Mouse (Mus musculus): ENCODE measurements around the gene Lrrc56. TPM values are rescaled to one million over a fixed set of nuclear protein-coding genes. Genes with fewer than 3 reads are reported as not detected.

The Lrrc56 gene
- polyA plus RNA-seq, 1 experiment from 2014 or later = 5.4 TPM

DNA sequence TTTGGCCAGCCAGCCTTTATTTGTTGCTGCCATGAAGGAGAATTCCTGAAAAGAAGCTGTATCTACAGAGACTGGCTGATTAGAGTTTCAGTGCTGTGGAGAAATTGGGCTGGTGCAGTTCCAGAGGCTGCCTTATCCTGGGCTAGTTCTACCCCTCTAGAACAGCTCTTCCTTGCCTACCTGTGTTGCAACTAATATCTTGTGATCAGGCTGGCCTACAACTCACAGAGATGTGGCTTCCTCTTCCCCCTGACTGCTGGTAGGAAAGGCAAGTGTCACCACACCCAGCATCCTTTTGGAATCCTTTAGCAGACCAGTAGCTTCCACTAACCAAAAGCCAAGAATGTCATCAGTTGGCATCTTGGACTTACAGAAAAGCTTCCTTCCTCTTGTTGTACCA, 24.1 kb upstream of the Lrrc56 start:
- no peaks in the 10 kb centered on the region for H3K27me3 ChIP-seq (replicated peaks)
- no peak overlapping the region for H3K4me3 ChIP-seq (replicated peaks)
- no peaks in the 10 kb centered on the region for H3K9me3 ChIP-seq
- H3K27ac ChIP-seq = 0 out of 2 replicates have a peak overlapping the region, but pooled peaks have one; percentile 92
- peaks cover 36% of the 10 kb centered on the region for H3K4me1 ChIP-seq
- H3K9ac ChIP-seq = no peak overlapping the region
- peaks cover 3% of the 10 kb centered on the region; the same call in 1 of the 2 replicates for H3K36me3 ChIP-seq
- no peak overlapping the region for H3K4me2 ChIP-seq
- ATAC-seq (ENCODE audit: insufficient read depth, low FRiP score, low read depth) = no peak

DNA sequence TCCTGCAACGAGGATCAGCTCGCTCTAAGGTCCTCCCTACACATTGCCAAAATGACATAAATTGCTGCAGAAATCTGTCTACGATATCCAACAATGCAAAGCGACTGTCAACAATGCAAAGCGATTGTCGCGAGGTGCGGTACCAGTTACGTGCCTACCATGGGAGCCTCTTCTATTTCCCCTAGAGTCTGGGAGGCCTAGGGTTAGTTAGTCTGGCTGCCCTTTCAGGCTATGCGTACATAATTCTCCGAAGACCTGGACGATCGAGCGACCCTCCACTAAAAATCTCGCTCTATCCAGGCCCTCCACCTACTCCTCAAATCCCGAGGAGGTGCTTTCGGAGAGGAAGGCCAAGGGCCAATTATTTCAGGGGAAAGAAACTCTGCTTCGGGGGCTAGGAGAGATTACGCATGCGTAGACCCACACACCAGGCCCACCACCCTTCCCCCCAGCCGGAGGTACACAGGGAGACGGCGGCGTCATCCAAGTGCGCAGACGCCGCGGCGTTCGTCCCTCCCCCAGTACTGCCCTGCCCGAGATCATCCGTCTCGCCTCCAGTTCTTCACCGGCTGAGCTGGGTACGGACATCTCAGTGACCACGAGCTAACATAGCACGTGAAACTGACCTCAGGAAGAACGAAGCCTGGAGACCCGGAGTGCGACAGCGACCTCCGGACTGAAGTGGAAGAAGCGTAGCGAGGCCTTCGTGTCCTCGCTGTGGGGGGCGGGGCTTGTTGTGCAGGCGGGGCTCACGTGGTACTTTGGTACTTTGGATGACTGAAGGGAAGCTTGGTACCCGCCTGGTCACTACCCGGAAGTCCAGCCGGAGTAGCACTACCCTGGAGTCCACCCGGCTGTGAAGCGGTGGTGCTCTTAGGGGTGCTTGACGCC, 21.6 kb upstream of the Lrrc56 start, which contains the start of gene Rnh1:
TSS of gene Rnh1 (minus strand) at position 742 of the 891 bp plus-strand sequence.
- H3K36me3 ChIP-seq = no peaks in the 10 kb centered on the region
- no peaks in the 10 kb centered on the region for H3K27me3 ChIP-seq (replicated peaks)
- peak; percentile 91 for ATAC-seq (ENCODE audit: insufficient read depth, low FRiP score, low read depth)
- H3K4me3 ChIP-seq (replicated peaks) = peak within 1 kb of the TSS; percentile 52
- WGBS = 2% methylated on average over 55 of the region's 55 CpGs
- H3K9me3 ChIP-seq = no peaks in the 10 kb centered on the region
- peak within 1 kb of the TSS; percentile 47 for H3K9ac ChIP-seq
- H3K4me2 ChIP-seq = peak within 1 kb of the TSS; percentile 71
- peaks cover 29% of the 10 kb centered on the region for H3K4me1 ChIP-seq
- peak within 1 kb of the TSS; percentile 92 for H3K27ac ChIP-seq

DNA sequence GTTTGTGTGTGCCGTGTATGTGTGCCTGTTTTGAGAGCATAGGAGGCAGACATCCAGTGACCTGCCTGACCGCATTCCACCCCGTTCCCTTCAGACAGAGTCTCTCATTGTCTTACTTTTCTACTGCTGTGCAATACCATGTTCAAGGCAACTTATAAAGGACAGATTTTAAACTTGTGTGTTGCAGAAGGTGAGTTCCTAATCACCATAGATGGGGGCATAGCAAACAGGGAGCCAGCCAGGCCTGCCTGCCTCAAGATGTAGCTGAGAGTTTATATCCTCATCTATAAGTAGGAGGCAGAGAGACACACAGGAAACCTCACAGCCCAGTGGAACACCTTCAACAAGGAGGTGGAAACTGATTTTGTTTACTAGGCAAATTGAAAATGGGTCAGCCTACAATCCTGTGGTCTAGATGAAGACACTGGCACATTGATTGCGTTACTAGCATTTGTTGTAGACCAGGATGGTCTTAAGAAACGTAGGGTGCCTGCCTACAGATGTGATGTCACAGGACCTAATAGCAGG, 20.6 kb upstream of the Lrrc56 start:
- H3K4me2 ChIP-seq = peak overlapping the region; percentile 71
- no peak for ATAC-seq (ENCODE audit: insufficient read depth, low FRiP score, low read depth)
- H3K4me1 ChIP-seq = peaks cover 19% of the 10 kb centered on the region

DNA sequence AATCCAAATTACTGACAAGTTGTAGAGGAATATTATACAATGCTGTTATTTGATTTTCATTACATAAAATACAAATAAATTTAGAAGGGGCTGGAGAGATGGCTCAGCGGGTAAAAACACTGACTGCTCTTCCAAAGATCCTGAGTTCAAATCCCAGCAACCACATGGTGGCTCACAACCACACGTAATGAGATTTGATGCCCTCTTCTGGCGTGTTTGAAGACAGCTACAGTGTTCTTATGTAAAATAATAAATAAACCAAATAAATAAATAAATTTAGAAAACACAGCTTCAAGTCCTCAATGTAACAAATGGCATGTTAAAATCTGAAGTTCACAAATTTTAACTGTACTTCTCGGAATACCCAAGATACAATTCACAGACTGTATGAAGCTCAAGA, 18.9 kb upstream of the Lrrc56 start:
- no peak overlapping the region for H3K9ac ChIP-seq
- H3K36me3 ChIP-seq = no peaks in the 10 kb centered on the region
- no peak for ATAC-seq (ENCODE audit: insufficient read depth, low FRiP score, low read depth)
- H3K27ac ChIP-seq = no peak overlapping the region
- H3K4me2 ChIP-seq = no peak overlapping the region
- no peak overlapping the region for H3K4me3 ChIP-seq (replicated peaks)
- 84% methylated on average over 4 of the region's 4 CpGs for WGBS
- H3K9me3 ChIP-seq = no peaks in the 10 kb centered on the region
- H3K4me1 ChIP-seq = peaks cover 6% of the 10 kb centered on the region; the same call in 1 of the 2 replicates
- no peaks in the 10 kb centered on the region for H3K27me3 ChIP-seq (replicated peaks)

More for the DNA sequence above, 20.6 kb upstream of the Lrrc56 start:
- H3K27me3 ChIP-seq (replicated peaks) = no peaks in the 10 kb centered on the region
- H3K4me3 ChIP-seq (replicated peaks) = peak overlapping the region; percentile 52
- peak overlapping the region; percentile 47; the same call in 1 of the 2 replicates for H3K9ac ChIP-seq
- 67% methylated on average over 5 of the region's 5 CpGs for WGBS
- no peaks in the 10 kb centered on the region for H3K9me3 ChIP-seq
- peak overlapping the region; percentile 92 for H3K27ac ChIP-seq
- no peaks in the 10 kb centered on the region for H3K36me3 ChIP-seq

DNA sequence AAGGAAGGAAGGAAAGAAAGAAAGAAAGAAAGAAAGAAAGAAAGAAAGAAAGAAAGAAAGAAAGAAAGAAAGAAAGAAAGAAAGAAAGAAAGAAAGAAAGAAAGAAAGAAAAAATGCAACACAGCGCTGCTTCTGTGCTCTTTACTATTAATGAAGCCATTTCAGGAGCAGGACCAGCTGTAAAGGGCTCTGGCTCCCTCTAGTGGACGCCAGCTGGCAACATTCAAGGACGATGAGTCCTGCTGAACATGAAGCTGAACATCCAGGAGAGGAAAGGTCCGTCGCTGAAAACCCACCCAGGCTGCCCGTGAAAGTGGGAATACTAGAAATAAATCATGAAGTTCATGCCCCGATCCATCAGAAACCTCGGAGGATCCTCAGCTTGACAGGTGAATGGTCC, 17.8 kb upstream of the Lrrc56 start:
- Histone ChIP-seq H3K9me3 (no peaks in the 10 kb centered on the region), H3K4me3 (replicated peaks) (no peak overlapping the region), H3K27ac (no peak overlapping the region), H3K4me1 (peaks cover 6% of the 10 kb centered on the region; the same call in 1 of the 2 replicates), H3K36me3 (no peaks in the 10 kb centered on the region), H3K9ac (no peak overlapping the region), H3K4me2 (no peak overlapping the region), H3K27me3 (replicated peaks) (no peaks in the 10 kb centered on the region)
- under 1% methylated on average over 8 of the region's 8 CpGs for WGBS
- ATAC-seq (ENCODE audit: insufficient read depth, low FRiP score, low read depth) = no peak

DNA sequence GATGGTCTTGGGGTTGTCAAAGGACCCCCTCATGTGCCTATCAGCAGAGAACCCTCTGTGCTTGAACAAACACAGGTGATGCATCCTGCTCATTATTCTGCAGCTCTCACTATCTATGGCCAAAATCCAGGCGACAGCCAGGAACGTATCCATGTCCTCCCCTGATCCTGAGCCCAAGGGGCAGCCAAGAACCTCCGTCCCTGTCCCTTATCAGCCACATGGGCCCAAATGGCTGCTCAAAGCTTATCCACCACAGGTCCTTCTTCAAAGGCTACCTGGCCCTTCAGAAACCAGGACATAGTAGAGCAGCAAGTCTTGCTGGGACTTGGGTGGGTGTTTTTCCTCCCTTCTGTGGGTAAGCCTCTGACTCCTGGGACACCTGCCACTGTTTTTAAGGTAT, 5.8 kb upstream of the Lrrc56 start:
- Histone ChIP-seq H3K4me1 (peaks cover 15% of the 10 kb centered on the region), H3K36me3 (peaks cover 28% of the 10 kb centered on the region), H3K4me3 (replicated peaks) (no peak overlapping the region), H3K27ac (no peak overlapping the region), H3K27me3 (replicated peaks) (no peaks in the 10 kb centered on the region), H3K9ac (no peak overlapping the region), H3K4me2 (no peak overlapping the region), H3K9me3 (no peaks in the 10 kb centered on the region)
- 70% methylated on average over 3 of the region's 3 CpGs for WGBS
- no peak for ATAC-seq (ENCODE audit: insufficient read depth, low FRiP score, low read depth)

DNA sequence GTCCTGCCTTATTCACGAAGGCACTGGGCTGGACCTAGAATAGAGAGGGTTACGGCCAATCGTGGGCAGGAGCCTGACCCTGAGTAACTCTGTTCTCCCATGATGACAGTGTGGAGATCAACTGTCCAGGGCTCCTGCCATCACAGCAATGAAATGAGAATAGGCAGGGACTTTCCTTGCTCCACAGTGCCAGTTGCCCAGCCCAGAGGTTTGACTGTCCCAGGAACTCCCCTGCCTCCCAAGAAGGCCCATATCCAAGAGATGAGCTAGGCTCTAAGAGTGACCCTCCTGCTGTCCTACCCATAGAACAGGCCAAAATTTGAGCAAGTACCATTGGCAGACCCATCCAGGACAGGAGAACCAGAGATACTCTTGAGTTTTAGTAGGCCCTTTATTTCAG, 5.2 kb upstream of the Lrrc56 start:
- no peaks in the 10 kb centered on the region for H3K27me3 ChIP-seq (replicated peaks)
- H3K9ac ChIP-seq = no peak overlapping the region
- peaks cover 28% of the 10 kb centered on the region for H3K36me3 ChIP-seq
- H3K4me2 ChIP-seq = no peak overlapping the region
- H3K9me3 ChIP-seq = no peaks in the 10 kb centered on the region
- no peak for ATAC-seq (ENCODE audit: insufficient read depth, low FRiP score, low read depth)
- no peak overlapping the region for H3K4me3 ChIP-seq (replicated peaks)
- peaks cover 15% of the 10 kb centered on the region for H3K4me1 ChIP-seq
- WGBS = 94% methylated on average over 3 of the region's 3 CpGs
- no peak overlapping the region for H3K27ac ChIP-seq

DNA sequence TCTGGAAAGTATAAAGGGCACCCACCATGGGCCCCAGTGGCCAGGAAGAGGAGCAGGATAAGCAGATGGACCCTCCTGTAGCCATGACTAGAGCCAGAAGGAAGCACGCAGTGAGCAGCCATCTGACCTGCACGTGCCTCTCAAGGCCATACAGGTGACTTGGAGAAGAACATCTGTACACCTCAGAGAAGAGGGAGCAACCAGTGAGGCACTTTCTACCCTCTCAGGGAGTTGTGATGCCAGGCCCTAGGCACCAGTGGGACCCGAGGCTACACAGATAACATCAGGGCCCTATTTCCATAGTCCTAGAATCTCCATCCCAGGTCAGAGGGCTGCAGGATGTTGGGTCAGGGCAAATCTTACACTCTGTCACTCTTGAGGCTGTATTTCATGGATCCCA, 3.7 kb upstream of the Lrrc56 start:
- Histone ChIP-seq H3K36me3 (peaks cover 28% of the 10 kb centered on the region), H3K9ac (no peak overlapping the region), H3K4me2 (no peak overlapping the region), H3K9me3 (no peaks in the 10 kb centered on the region), H3K27me3 (replicated peaks) (no peaks in the 10 kb centered on the region), H3K4me1 (peaks cover 17% of the 10 kb centered on the region), H3K4me3 (replicated peaks) (no peak overlapping the region), H3K27ac (no peak overlapping the region)
- no peak for ATAC-seq (ENCODE audit: insufficient read depth, low FRiP score, low read depth)
- 89% methylated on average over 3 of the region's 3 CpGs for WGBS

DNA sequence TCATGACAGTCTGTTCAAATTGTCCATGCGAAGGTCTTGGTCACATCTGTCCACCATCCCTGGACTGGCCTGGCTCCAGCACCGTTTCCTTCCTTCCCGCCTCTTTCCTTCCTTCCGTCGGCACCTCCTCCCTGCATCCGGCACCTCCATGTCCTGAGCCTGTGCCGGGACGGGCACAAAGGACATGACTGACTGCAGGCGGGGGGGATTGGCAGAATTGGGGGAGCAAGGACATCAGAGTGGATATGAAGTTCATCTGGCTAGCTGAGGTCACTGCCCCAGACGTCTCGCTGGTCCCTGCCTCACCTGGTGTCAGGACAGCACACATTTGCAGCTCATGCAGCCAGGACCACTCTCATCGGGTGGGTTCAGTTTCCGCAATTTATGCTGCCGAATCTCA, 2.9 kb upstream of the Lrrc56 start:
- peaks cover 25% of the 10 kb centered on the region for H3K4me1 ChIP-seq
- no peak overlapping the region for H3K4me2 ChIP-seq
- H3K27ac ChIP-seq = no peak overlapping the region
- H3K9me3 ChIP-seq = no peaks in the 10 kb centered on the region
- ATAC-seq (ENCODE audit: insufficient read depth, low FRiP score, low read depth) = no peak
- no peaks in the 10 kb centered on the region for H3K27me3 ChIP-seq (replicated peaks)
- H3K4me3 ChIP-seq (replicated peaks) = no peak overlapping the region
- no peak overlapping the region for H3K9ac ChIP-seq
- 87% methylated on average over 14 of the region's 14 CpGs for WGBS
- H3K36me3 ChIP-seq = peaks cover 28% of the 10 kb centered on the region

DNA sequence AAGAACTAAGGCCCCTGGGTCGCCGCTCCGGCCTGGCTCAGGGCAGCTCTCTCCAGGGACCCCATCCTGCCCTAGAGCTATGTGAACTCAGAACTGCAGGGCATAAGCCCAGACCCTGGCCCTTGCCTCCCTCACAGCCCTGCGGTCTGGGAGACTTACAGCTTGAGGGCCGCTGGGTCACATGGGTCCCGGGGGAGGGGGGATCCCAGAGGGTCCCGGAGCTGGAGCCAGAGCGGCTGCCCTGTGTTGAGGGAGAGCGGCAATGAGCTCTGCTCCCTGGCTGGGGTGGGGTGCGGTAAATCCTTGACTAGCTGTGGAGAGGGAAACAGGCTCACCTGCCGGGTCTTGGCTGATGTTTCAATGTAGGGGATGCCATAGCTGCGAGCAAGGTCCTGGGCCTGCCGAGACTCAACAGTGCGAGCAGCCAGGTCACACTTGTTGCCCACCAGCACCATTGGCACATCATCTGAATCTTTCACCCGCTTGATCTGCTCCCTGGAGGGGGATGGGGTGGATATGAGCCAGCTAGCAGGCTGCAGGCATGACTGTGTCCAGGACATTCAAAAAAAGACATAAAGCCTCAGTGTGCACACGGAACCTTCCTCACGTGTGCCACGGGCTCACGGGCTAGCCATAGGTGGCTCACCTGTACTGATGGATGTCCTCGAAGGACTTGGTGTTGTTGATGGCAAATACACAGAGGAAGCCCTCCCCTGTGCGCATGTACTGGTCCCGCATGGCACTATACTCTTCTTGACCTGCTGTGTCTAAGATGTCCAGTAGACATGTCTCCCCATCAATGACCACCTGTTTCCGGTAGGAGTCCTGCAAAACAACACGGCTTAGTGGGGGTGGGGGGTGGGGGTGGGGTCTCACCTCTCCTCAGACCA, 1.9 kb upstream of the Lrrc56 start:
- no peak overlapping the region for H3K27ac ChIP-seq
- H3K4me3 ChIP-seq (replicated peaks) = peak overlapping the region; percentile 92
- peak overlapping the region; percentile 91 for H3K4me2 ChIP-seq
- H3K36me3 ChIP-seq = peaks cover 28% of the 10 kb centered on the region
- H3K9me3 ChIP-seq = no peaks in the 10 kb centered on the region
- H3K9ac ChIP-seq = no peak overlapping the region
- 89% methylated on average over 24 of the region's 24 CpGs for WGBS
- no peaks in the 10 kb centered on the region for H3K27me3 ChIP-seq (replicated peaks)
- peaks cover 25% of the 10 kb centered on the region for H3K4me1 ChIP-seq
- ATAC-seq (ENCODE audit: insufficient read depth, low FRiP score, low read depth) = no peak

DNA sequence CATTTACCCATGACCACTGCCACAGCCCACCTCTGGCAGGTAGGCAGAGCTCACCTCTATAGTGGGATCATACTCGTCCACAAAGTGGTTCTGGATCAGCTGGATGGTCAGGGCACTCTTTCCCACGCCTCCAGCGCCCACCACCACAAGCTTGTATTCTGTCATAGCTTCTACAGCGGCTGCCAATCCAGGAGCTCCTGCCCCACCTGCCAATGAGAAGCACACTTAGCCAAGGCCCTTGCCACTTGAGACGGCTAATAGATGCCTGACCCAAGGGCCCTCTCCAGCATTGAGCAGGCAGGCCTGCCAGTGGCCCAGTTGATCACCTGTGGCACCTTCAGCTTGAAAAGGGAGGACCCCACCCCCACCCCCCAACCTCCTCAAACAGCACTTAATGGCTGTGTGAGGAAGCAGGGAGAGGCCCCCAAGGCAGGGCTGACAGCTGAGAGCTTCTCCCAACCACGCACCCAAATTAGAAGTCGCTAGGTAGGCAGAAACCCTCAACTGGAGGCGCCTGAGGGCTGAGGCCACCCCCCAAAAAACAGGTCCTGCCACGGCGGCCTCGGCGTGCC, 1.1 kb upstream of the Lrrc56 start:
- peaks cover 28% of the 10 kb centered on the region for H3K36me3 ChIP-seq
- H3K27ac ChIP-seq = peak overlapping the region; percentile 91; the same call in 1 of the 2 replicates
- ATAC-seq (ENCODE audit: insufficient read depth, low FRiP score, low read depth) = no peak
- H3K9me3 ChIP-seq = no peaks in the 10 kb centered on the region
- H3K4me1 ChIP-seq = peaks cover 25% of the 10 kb centered on the region
- peak overlapping the region; percentile 91 for H3K4me2 ChIP-seq
- H3K9ac ChIP-seq = peak overlapping the region; percentile 92
- WGBS = 25% methylated on average over 12 of the region's 12 CpGs
- H3K4me3 ChIP-seq (replicated peaks) = peak overlapping the region; percentile 92
- H3K27me3 ChIP-seq (replicated peaks) = no peaks in the 10 kb centered on the region

Data from stomach, embryonic 15.5 days (tissue).